Mouse (Mus musculus): ENCODE results near the gene Slc44a5.

GRCm38 (mm10) chr3:154297499-154297898 lies 324.3 kb downstream of the Slc44a5 start:
- TF ChIP-seq POLR2A (IDR thresholded peaks at IDR 0.05; ENCODE audit: control insufficient read depth, extremely low read depth, insufficient read depth, low read length, poor library complexity) (no peak), CTCF (IDR thresholded peaks at IDR 0.05; ENCODE audit: borderline replicate concordance, control insufficient read depth, extremely low read depth, insufficient read depth, low read length, poor library complexity) (no peak)

Measured in thymus, adult 2 months (tissue).